In the genomic region with DNA sequence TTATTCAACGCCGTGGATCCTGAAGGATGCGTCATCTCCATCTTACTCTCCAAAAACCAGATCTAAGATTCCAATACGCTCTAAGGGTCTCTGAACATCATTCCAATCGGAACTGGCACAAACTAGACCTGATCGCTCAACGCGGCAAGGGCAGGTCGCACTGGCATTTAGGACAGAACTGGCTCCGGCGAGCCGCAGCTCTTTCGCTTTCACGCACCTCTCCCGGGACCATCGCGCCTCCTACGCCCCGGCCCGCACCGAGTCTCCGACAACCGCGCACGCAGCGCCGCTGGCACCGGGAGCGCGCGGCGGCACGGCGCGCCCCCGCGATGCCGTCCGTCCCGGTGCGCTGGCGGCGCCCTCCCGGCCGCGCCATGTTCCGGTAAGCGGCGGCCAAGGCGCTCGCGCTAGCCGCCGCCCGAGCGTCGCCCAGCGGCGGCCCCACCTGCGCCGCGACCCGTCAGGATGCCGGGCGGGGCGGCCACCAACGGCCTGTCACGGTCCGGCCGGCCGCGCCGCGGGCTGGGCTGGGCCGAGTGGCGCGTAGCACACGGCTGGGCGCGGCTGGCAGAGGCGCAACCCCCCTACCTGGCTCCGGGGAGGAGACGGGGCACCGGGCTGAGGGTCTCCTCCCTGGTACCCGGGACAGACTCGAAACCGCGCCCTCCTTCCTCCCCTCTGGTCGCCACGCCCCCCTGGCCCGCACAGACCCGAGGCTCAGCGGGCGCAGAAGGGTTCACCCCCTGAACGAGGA, we compare ENCODE assay signal across 8 mouse cellular contexts. TPM values are rescaled to one million over a fixed set of nuclear protein-coding genes. Genes with fewer than 3 reads are reported as not detected.
DNase-seq lines count a peak whose midpoint lies in the region; ATAC-seq and TF ChIP-seq lines count a peak whose summit lies in the region.

No protein-coding gene starts in this region.

- peak overlapping the region; percentile 61 for H3K4me2 ChIP-seq in forebrain, postnatal 0 days (ENCODE audit: low read depth)
- H3K4me2 ChIP-seq in hindbrain, embryonic 15.5 days, result peak overlapping the region; percentile 87

- TF ChIP-seq CTCF in forebrain, postnatal 0 days (IDR thresholded peaks at IDR 0.05; ENCODE audit: low read depth), result no peak

- peak overlapping the region; percentile 94 for H3K4me3 ChIP-seq in forebrain, postnatal 0 days (ENCODE audit: low read depth, low read length)
- H3K4me3 ChIP-seq in hindbrain, embryonic 15.5 days, result peak overlapping the region; percentile 92
- H3K4me3 ChIP-seq in midbrain, embryonic 10.5 days, result peak overlapping the region; percentile 86

- WGBS in forebrain, postnatal 0 days, result under 1% methylated on average over 88 of the region's 95 CpGs
- WGBS in hindbrain, embryonic 15.5 days, result under 1% methylated on average over 74 of the region's 95 CpGs
- WGBS in midbrain, embryonic 10.5 days, result under 1% methylated on average over 93 of the region's 95 CpGs

- H3K9me3 ChIP-seq in forebrain, postnatal 0 days (ENCODE audit: low read length), result no peaks in the 10 kb centered on the region
- H3K9me3 ChIP-seq in hindbrain, embryonic 15.5 days, result no peaks in the 10 kb centered on the region
- H3K9me3 ChIP-seq in midbrain, embryonic 10.5 days (replicated peaks), result no peaks in the 10 kb centered on the region

- DNase-seq in ovary, postnatal 14 days (ENCODE audit: low spot score), result peak; percentile 16
- no peak for DNase-seq in ovary, postnatal 36 days (ENCODE audit: low spot score)
- DNase-seq in cerebellum, adult 11-12 months, result peak; percentile 66
- peak; percentile 59 for DNase-seq in forebrain, postnatal 0 days
- DNase-seq in left cerebral cortex, postnatal 25 days (ENCODE audit: low spot score in 2 of 2), result peak; percentile 49 to 62
- DNase-seq in midbrain, embryonic 10.5 days (ENCODE audit: low spot score), result peak; percentile 44
- peak; percentile 49 to 80 for DNase-seq in spleen, postnatal 4 days (ENCODE audit: low spot score in 2 of 2)

- peak overlapping the region; percentile 87 for H3K9ac ChIP-seq in forebrain, postnatal 0 days
- peak overlapping the region; percentile 94 for H3K9ac ChIP-seq in hindbrain, embryonic 15.5 days

- no peaks in the 10 kb centered on the region for H3K27me3 ChIP-seq in forebrain, postnatal 0 days (ENCODE audit: insufficient read depth, low read length)
- no peaks in the 10 kb centered on the region for H3K27me3 ChIP-seq in hindbrain, embryonic 15.5 days
- peaks cover 19% of the 10 kb centered on the region for H3K27me3 ChIP-seq in midbrain, embryonic 10.5 days (ENCODE audit: low read depth, poor library complexity, severe bottlenecking)

- H3K27ac ChIP-seq in forebrain, postnatal 0 days (ENCODE audit: low read depth, low read length), result peak overlapping the region; percentile 97
- peak overlapping the region; percentile 95 for H3K27ac ChIP-seq in hindbrain, embryonic 15.5 days (replicated peaks)
- peak overlapping the region; percentile 89 for H3K27ac ChIP-seq in midbrain, embryonic 10.5 days (replicated peaks)

- H3K4me1 ChIP-seq in forebrain, postnatal 0 days (ENCODE audit: insufficient read depth), result peaks cover 14% of the 10 kb centered on the region; the same call in 1 of the 2 replicates
- peaks cover 30% of the 10 kb centered on the region for H3K4me1 ChIP-seq in hindbrain, embryonic 15.5 days (replicated peaks)
- H3K4me1 ChIP-seq in midbrain, embryonic 10.5 days, result peaks cover 20% of the 10 kb centered on the region

- intact Hi-C loops in left cerebral cortex, postnatal 25 days (cut with DNase I), result no loop called here

- H3K36me3 ChIP-seq in forebrain, postnatal 0 days (ENCODE audit: insufficient read depth), result peaks cover 18% of the 10 kb centered on the region
- peaks cover 15% of the 10 kb centered on the region for H3K36me3 ChIP-seq in hindbrain, embryonic 15.5 days
- peaks cover 27% of the 10 kb centered on the region for H3K36me3 ChIP-seq in midbrain, embryonic 10.5 days

- peak; percentile 70 for ATAC-seq in forebrain, postnatal 0 days
- ATAC-seq in hindbrain, embryonic 15.5 days (ENCODE audit: low FRiP score, low read depth), result peak; percentile 83

RNA-seq across cellular contexts. Expression of gene Ankrd12, which starts 0.5 kb away (rescaled TPM):
- 74.7 and 80.1 TPM in 2 replicates for total RNA-seq in forebrain, postnatal 0 days (2014; rRNA removed)
- polyA plus RNA-seq in forebrain, postnatal 0 days (2015; fragmentation: Nextera tagmentation; extraction: Ambion mirVana), result 147 and 207 TPM in 2 replicates
- 154 TPM in 2 replicates for polyA plus RNA-seq in hindbrain, embryonic 15.5 days (2015; fragmentation: Nextera tagmentation; extraction: Ambion mirVana)
- total RNA-seq in left cerebral cortex, postnatal 25 days (2021), result 100 to 1,000 TPM; 168 to 176 TPM
- polyA plus RNA-seq in midbrain, embryonic 10.5 days (2016; fragmentation: Nextera tagmentation; extraction: Ambion mirVana), result 13.8 and 22.2 TPM in 2 replicates

RNA-seq across cellular contexts. Expression of gene Ndufv2, which starts 25.0 kb away (rescaled TPM):
- total RNA-seq in forebrain, postnatal 0 days (2014; rRNA removed), result 143 and 190 TPM in 2 replicates
- 432 and 524 TPM in 2 replicates for polyA plus RNA-seq in forebrain, postnatal 0 days (2015; fragmentation: Nextera tagmentation; extraction: Ambion mirVana)
- polyA plus RNA-seq in hindbrain, embryonic 15.5 days (2015; fragmentation: Nextera tagmentation; extraction: Ambion mirVana), result 375 and 385 TPM in 2 replicates
- 100 to 1,000 TPM; 232 to 243 TPM for total RNA-seq in left cerebral cortex, postnatal 25 days (2021)
- polyA plus RNA-seq in midbrain, embryonic 10.5 days (2016; fragmentation: Nextera tagmentation; extraction: Ambion mirVana), result 343 and 351 TPM in 2 replicates

RNA-seq across cellular contexts. Expression of gene Washc1, which starts 35.0 kb away (rescaled TPM):
- 53.0 and 54.6 TPM in 2 replicates for total RNA-seq in forebrain, postnatal 0 days (2014; rRNA removed)
- 38.9 and 42.0 TPM in 2 replicates for polyA plus RNA-seq in forebrain, postnatal 0 days (2015; fragmentation: Nextera tagmentation; extraction: Ambion mirVana)
- polyA plus RNA-seq in hindbrain, embryonic 15.5 days (2015; fragmentation: Nextera tagmentation; extraction: Ambion mirVana), result 43.6 and 47.9 TPM in 2 replicates
- 10 to 100 TPM; 35.8 to 41.3 TPM for total RNA-seq in left cerebral cortex, postnatal 25 days (2021)
- 32.9 and 35.5 TPM in 2 replicates for polyA plus RNA-seq in midbrain, embryonic 10.5 days (2016; fragmentation: Nextera tagmentation; extraction: Ambion mirVana)

RNA-seq across cellular contexts. Expression of gene Ddx11, which starts 47.0 kb away (rescaled TPM):
- 5.6 and 5.7 TPM in 2 replicates for total RNA-seq in forebrain, postnatal 0 days (2014; rRNA removed)
- polyA plus RNA-seq in forebrain, postnatal 0 days (2015; fragmentation: Nextera tagmentation; extraction: Ambion mirVana), result 1.4 and 2.3 TPM in 2 replicates
- polyA plus RNA-seq in hindbrain, embryonic 15.5 days (2015; fragmentation: Nextera tagmentation; extraction: Ambion mirVana), result 6.9 and 7.3 TPM in 2 replicates
- total RNA-seq in left cerebral cortex, postnatal 25 days (2021), result 1 to 10 TPM; 1.3 to 2.0 TPM
- 29.1 and 30.2 TPM in 2 replicates for polyA plus RNA-seq in midbrain, embryonic 10.5 days (2016; fragmentation: Nextera tagmentation; extraction: Ambion mirVana)
